Mouse (Mus musculus) hematopoietic multipotent progenitor cell, adult 10-12 weeks (in vitro differentiated cells): ENCODE data around the gene Fbxo33. TPM values are rescaled to one million over a fixed set of nuclear protein-coding genes. Genes with fewer than 3 reads are reported as not detected.

Source experiments
- polyA plus RNA-seq: library from polyadenylated mRNA; stranded (reverse); fragments of >175 nt; gene quantifications from 2 replicates; pipeline ENCODE4 v1.2.3, GENCODE M21; 2012; ENCODE audit warnings: low replicate concordance

Fbxo33 gene
- polyA plus RNA-seq, result 6.2 and 13.3 TPM in 2 replicates

GRCm38 (mm10) chr12:59219325-59220225 lies at the start of gene Fbxo33:
Fbxo33 (minus strand) TSS chr12:59219725.

Other genes starting within 250 kb of the Fbxo33 start
- 3.5 and 4.5 TPM in 2 replicates for gene Sec23a, start 207.7 kb downstream of the Fbxo33 start, polyA plus RNA-seq
- 0.68 and 2.7 TPM in 2 replicates for gene Gemin2, start 206.3 kb downstream of the Fbxo33 start, polyA plus RNA-seq
- 88.4 and 115 TPM in 2 replicates for gene Trappc6b, start 158.3 kb downstream of the Fbxo33 start, polyA plus RNA-seq
- 46.7 and 54.1 TPM in 2 replicates for gene Pnn, start 152.8 kb downstream of the Fbxo33 start, polyA plus RNA-seq
- 31.8 and 54.5 TPM in 2 replicates for gene Mia2, start 123.9 kb downstream of the Fbxo33 start, polyA plus RNA-seq